Mouse (Mus musculus): Measurements from ENCODE around the gene Mapk12. TPM values are rescaled to one million over a fixed set of nuclear protein-coding genes. Genes with fewer than 3 reads are reported as not detected.

Gene Mapk12
- 6.9 and 9.0 TPM in 2 replicates for total RNA-seq (2017)

GRCm38 (mm10) chr15:89140659-89141252, at the start of gene Mapk12:
Mapk12 (minus strand) TSS chr15:89140703.
- ATAC-seq (ENCODE audit: extremely low read depth, insufficient number of reproducible peaks, low FRiP score, poor library complexity, severe bottlenecking), result no peak

- no peak for ATAC-seq (ENCODE audit: extremely low read depth, insufficient number of reproducible peaks, low FRiP score, poor library complexity, severe bottlenecking)
These were observed 44.4 kb upstream of the Mapk12 start for GRCm38 (mm10) chr15:89184937-89185227.

GRCm38 (mm10) chr15:89184141-89184936, 43.8 kb upstream of the Mapk12 start:
- no peak for ATAC-seq (ENCODE audit: extremely low read depth, insufficient number of reproducible peaks, low FRiP score, poor library complexity, severe bottlenecking)

DNA sequence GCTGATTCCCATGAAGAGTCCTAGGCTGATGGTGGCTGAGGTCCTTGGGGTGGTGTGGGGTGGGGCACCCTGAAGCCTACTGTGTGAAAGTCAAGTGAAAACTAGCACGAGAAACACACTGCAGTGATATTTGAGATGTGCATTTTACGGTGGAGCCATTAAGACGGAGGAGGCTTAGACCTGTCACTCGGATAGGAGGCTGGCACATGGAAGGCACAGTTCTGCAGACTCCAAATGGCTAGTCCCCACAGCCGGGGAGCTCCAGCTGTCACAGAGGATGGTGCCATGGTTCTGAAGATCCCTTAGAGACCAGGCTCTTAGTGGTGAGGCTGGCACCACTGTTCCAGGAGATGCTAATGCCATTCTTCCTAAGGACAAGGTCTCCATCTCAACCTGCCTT, 42.3 kb upstream of the Mapk12 start:
- ATAC-seq (ENCODE audit: extremely low read depth, insufficient number of reproducible peaks, low FRiP score, poor library complexity, severe bottlenecking), result no peak

DNA sequence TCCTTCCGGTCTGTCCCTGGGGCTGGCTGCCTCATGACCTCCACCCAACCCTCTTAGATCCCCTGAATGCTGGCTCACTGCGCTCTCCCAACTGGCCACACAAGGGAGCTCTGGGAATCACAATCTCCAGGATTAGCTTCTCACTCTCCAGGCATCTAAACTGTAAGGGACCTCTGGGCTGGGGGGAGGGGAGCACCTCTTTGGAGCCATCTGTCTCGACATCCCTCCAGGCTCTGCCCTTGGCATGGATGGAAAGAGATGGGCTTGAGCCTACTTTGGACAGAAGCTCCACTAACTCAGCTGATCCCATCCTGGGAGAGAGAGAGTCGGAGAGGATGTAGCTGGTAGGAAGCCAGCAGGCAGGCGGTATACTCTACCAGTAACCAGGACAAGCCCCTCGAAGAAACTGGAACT, 41.8 kb upstream of the Mapk12 start:
- no peak for ATAC-seq (ENCODE audit: extremely low read depth, insufficient number of reproducible peaks, low FRiP score, poor library complexity, severe bottlenecking)

GRCm38 (mm10) chr15:89181561-89182270, 41.2 kb upstream of the Mapk12 start:
- no peak for ATAC-seq (ENCODE audit: extremely low read depth, insufficient number of reproducible peaks, low FRiP score, poor library complexity, severe bottlenecking)

DNA sequence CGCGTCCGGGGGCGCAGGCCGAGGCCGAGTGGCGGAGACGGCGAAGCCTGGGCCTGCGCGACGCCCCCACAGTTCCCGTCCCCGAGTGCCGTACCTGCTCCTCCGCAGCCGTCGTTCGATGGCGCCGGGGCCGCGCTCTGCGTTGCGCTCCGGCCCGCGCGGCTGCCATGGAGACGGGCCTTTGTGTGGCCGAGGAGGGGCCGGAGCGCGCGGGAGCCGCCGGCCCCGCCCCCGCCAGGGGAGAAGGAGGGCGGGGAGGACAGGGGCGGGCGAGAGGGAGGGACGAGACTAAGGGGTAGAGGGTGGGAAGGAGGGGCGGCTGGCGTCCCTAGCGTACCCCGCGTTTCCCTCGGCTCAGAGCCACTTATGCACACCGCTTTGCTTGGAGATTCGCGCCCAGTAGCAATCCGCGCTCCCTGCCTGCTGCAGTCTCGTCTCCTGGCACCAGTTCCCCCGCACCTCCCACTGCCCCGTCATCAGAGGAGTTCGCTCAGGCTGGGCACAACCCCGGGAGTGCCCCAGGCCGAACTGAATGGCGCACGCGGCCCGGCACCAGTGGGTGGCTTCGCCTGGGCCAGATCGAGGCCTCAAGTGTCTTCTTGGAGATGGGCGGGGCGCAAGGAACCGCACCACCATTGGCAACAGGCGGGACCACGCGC, 40.2 kb upstream of the Mapk12 start, which contains the start of gene Plxnb2:
Plxnb2 (minus strand) TSS at position 218 of the 659 bp plus-strand sequence.
- ATAC-seq (ENCODE audit: extremely low read depth, insufficient number of reproducible peaks, low FRiP score, poor library complexity, severe bottlenecking), result peak; percentile 14; the same call in 1 of the 2 replicates

GRCm38 (mm10) chr15:89180081-89180541, 39.6 kb upstream of the Mapk12 start:
- no peak for ATAC-seq (ENCODE audit: extremely low read depth, insufficient number of reproducible peaks, low FRiP score, poor library complexity, severe bottlenecking)

DNA sequence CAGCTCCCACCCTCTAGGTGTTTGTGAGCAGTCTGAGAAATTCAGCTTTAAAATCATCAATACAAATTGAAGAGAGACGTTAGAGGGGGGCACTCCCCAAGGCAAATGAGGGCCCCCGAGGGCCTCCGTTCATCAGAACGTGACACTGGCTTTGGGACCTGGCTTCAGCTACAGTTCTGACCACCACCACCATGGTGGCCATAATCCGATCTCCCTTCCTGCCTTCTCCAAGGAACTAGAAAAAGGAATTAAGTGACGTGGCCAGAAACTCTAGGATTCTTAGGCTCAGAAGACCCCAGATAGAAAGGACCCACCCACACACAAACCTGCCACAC, 39.1 kb upstream of the Mapk12 start:
- ATAC-seq (ENCODE audit: extremely low read depth, insufficient number of reproducible peaks, low FRiP score, poor library complexity, severe bottlenecking), result no peak

DNA sequence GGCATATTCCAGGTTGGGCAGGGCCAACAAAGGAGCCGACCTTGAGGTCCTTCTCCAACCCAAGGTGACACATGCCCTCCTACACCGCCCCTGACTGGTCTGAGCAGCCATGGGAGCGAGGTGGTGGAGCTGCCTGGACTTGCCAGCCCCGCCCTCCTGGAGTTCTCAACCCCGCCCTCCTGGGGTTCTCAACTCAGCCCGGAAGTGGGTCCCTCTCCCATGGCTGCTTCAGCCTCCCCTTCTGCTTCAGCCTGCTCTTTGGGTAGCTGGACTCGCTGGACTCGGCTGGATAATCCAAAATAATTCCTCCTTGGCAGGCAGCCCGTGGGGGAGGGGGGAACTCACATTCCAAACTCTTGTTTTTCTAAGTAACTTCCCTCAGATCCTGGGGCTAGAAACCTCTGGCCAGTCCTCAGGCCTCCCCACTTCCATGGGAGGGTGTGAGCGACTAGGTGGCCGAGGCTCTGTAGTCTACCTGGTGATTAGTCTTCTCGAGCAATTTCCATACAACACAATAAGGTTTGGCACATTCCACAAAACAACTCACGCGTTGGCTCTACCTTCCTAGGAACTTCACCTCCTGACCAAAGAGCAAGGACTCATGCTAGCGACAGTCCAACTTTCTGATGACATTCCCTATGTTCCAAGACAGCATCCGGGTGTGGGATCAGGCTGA, 38.6 kb upstream of the Mapk12 start:
- no peak for ATAC-seq (ENCODE audit: extremely low read depth, insufficient number of reproducible peaks, low FRiP score, poor library complexity, severe bottlenecking)

DNA sequence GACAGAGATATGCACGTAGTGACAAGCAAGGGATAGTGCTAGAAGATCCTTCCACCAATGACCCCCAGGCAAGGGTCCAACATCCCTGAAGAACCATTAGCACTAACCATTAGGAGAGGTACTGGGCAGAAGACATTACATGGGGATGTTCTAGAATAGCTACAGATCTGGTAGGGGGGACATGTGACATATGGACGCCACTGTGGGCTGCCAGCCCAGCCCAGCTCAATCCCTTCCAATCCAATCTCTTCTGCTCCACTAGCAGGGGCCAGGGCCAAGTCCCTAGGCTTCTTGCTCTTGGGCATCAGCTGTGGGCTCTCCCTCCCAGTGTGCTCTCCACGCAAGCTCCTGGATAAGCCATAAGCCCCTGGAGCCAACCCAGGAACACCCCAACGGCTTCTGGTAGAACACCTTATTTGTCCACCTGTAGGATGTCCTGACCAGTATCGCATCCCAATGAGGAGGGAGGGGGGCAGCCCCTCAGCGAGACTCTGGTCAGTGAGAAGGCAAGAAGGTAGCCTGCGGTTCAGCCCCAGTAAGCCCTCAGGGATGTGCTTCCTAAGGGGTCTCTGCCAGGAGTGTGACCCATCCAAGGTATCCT, 37.9 kb upstream of the Mapk12 start:
- no peak for ATAC-seq (ENCODE audit: extremely low read depth, insufficient number of reproducible peaks, low FRiP score, poor library complexity, severe bottlenecking)

- no peak for ATAC-seq (ENCODE audit: extremely low read depth, insufficient number of reproducible peaks, low FRiP score, poor library complexity, severe bottlenecking)
These were observed 37.2 kb upstream of the Mapk12 start for GRCm38 (mm10) chr15:89177576-89178259.

DNA sequence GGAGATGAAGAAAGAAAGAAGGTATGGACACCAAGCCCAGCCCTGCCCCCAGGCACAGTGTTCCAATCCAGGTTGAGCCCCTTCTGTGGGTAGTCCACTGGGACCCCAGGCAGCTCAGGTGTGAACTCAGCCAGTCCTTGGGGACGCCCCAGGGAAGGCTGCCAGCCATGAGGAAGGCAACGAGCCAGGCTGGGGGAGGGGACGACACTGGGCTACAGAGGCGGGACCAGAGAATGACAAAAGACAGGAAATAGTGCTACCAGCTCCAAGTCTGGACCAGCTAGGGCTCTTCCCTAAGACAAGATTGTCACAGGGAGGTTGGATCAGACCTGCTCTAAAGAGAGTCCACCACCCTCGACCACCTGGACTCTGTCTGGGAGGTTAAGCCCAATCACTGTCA, 36.6 kb upstream of the Mapk12 start:
- ATAC-seq (ENCODE audit: extremely low read depth, insufficient number of reproducible peaks, low FRiP score, poor library complexity, severe bottlenecking), result no peak

DNA sequence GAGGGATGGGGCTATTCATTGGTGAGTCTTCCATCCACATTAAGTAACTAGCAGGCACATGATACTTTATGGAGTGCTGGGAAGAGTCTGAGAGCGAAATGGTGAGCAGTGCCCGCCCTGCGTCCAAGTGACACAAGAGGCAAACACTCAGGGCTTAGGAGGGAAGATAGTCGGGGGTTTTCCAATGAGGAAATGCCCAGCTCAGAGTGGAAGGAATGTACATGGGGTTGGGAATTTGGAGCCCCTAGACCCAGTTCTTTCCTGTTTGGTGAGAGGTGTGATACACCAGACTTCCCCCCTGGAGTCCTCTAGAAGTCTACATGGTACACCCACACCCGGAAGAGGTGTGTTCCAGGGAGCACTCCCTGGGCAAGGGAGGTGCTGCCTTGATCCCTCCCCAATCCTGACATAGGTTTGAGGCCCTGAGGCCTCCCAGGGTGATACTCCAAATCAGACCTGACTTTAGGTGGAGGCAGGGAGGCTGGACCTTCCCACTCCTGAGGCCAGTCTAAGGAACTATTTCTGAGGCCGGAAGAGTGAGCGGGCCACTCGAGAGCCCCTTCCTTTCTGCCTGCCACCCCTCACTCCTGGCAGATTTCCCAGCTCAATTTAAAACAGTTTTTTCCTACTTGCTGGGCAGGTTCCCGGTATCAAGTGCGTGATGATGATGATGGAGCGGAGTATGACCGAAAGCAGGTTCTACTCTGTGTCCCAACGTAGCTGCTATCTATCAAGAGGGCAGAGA, 35.1 kb upstream of the Mapk12 start:
- no peak for ATAC-seq (ENCODE audit: extremely low read depth, insufficient number of reproducible peaks, low FRiP score, poor library complexity, severe bottlenecking)

DNA sequence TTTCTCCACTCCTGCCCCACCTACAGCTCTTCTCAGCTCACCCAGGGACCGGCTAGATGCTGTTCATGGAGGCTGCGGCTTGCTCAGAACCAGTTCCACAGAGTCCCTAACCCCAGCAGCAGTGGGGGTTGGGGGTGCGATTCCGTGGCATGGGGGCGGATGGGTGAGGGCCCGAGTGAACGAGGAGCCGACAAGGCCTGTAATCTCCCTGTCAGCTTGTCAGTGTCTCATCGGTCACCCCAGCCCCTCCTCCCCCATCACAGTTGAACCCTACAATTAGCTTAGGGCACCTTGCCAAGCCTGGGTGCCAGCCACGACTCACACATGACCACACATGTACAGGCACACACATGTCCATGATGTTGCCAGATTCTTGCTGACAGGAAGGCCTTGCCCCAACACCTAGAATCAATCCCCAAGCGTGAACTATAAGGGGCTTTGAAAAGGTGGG, 34.4 kb upstream of the Mapk12 start:
- ATAC-seq (ENCODE audit: extremely low read depth, insufficient number of reproducible peaks, low FRiP score, poor library complexity, severe bottlenecking), result no peak

DNA sequence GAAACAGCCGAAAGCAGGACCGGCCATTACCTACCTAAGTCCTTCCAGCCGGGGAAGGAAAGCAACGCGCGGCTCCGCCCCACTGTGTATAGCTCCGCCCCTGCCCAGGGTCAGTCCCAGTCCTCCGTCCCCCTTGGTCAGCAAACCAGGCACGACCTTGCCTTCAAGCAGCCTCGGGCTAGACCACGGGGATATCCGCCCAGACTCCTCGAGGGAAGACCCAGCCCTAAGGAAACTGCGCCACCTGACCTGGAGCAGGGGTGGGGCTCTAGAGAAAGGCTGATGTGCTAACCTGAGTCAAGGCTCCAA, 33.4 kb upstream of the Mapk12 start:
- ATAC-seq (ENCODE audit: extremely low read depth, insufficient number of reproducible peaks, low FRiP score, poor library complexity, severe bottlenecking), result 0 out of 2 replicates have a peak, but pooled peaks have one; percentile 11

DNA sequence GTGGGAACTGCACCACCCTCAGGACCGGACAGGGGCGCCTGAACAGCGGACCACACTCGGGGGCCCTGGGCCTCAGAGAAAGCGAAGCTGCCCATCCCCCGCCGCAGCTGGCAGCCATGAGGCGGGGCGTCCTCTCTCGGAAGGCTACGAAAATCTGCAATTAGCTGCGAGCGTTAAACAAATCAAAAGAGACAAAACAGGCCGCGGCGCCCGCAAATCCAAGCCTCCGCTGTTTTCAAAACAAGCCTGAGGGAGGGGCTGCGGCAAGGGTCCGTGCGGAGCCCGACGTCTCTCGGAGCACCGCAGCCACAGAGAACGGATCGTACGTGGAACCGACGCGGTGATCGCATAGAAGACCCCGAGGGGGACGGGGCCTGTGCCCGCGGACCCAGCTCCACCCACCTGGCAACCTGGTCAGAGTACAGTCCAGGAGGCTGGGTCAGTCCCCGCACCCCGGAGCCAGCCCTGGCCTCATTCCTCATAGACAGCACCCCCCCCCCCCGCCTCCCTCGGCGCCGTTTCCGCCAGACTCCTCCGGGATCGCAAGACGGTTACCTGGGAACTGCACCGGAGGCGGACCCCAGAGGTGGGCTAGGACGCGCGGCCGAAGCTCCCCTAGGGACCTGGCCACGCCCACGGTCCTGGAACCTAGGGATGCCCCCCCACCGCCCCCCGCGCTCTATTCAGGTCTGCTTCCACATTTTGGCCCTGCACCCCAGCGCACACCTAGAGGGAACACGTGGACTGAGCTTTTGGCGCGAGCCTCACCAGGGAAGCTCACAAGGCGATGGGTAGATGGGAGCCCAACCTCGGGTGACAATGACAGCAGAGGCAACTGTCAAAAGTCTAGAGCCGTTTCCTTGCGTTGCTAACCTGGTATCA, 32.8 kb upstream of the Mapk12 start:
- 0 out of 2 replicates have a peak, but pooled peaks have one; percentile 14 for ATAC-seq (ENCODE audit: extremely low read depth, insufficient number of reproducible peaks, low FRiP score, poor library complexity, severe bottlenecking)
